Mouse (Mus musculus) cerebellum, adult 11 months (tissue): ENCODE measurements around the gene Alg2.

Experiments used
- DNase-seq: peaks from one replicate; pipeline ENCODE4 v3.0.0; 2022

Gene Alg2

DNA sequence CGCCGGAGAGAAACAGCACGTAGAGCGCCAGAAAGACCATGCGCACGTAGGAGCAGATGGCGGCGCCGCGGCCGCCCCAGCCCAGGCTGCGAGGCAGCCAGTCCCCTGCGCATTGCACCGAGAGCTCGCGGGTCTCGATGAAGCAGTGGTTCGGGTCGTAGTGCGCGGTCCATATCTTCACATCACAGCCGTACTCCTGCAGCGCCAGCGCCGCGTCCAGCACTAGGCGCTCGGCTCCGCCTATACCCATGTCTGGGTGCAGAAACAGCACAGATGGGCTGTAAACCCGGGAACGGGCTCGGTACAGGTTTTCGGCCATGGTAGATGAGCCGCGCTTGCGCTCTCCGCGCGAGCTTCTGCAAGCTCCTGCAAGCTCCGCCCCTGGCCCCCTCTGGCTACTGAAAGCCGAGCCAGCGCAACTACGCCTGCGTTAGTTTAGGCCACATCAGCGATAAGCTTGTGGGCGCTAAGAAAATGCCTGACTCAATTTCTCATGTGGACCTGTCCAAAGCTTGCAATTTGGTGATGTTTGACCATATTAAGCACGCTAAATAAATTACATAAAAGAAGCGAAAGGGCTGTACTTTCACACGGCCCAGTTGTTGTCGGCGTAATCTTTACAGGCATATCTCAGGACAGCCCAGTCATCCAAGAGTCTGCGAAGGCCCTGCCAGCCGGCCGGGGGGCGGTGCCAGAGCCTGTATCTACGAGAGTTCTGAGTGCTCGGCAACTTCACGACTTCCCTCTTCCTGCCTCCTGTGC is at the start of gene Alg2, which contains the start of gene Sec61b:
Gene Alg2, minus strand, starts transcription at position 366 of the 762 bp plus-strand sequence.
Gene Sec61b, plus strand, starts transcription at position 691 of the 762 bp plus-strand sequence.
- peak; percentile 98 for DNase-seq

DNA sequence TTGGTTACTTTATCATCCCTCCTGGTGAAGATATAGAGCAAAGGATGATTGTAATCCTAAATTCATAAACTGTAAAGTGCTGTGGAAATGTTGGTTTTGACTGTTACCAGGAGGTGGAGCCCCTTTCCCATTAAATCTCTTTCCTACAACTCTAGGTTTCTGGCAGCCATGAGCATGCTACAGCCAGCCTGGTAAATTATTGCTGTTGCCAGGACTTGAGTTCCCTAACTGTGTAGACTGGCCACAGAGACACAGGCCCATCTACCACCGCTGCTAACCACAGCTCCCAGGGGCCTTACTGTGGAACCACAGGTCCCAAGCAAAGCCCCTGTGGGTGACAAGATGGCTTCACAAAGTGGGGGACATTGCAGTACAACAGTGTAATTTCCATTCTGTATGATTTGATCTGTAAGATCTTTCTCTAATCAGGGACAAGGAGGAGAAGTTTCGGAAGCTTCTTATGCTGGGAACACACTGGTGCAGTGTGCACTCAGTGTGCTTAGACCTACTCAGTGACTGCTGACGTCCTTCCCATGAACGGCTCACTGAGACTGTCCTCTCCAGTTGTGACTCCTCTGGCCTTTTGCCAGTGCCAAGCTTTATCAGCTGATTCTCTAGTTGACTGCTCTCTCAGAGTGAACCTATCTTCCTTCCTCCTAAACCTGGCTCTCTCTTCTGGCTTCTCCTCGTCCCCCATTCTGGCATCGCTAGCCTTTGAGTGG is 47.9 kb upstream of the Alg2 start:
- DNase-seq = peak; percentile 8

- DNase-seq = no peak
Observed at GRCm38 (mm10) chr4:47520076-47520475, 45.9 kb upstream of the Alg2 start.

DNA sequence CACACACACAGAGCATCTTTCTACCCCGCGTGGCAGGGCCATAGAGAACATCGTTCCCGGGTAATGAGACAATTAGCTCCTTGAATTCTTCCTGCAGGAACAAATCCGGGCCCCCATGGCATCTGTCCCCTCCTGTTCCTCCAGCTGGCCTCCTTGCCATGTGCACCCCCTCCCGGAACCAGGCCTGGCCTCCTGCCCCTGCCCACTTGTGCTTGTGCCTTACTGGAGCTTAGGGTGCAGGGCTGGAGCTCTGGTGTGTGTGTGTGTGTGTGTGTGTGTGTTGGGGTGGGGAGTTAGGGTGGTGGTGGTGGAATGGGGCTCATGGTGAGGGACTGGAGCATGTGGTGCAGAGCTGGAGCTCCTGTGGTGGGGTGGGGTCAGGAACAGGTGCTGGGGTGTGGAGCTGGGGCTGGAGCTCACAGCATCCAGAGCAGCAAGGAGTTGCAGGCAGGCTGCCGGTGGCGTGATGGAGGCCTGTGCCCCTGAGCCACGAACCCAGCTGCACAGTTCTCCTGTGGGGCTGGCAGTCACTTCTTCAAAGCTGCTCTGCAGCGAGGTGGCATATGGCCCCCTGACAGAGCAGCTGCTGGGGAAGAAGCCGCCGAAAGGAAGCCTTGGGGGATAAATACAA is 44.5 kb upstream of the Alg2 start:
- peak; percentile 44 for DNase-seq

GRCm38 (mm10) chr4:47504841-47505517 is 30.8 kb upstream of the Alg2 start:
- no peak for DNase-seq

- DNase-seq = no peak
Observed at GRCm38 (mm10) chr4:47503045-47503444, 28.9 kb upstream of the Alg2 start.

DNA sequence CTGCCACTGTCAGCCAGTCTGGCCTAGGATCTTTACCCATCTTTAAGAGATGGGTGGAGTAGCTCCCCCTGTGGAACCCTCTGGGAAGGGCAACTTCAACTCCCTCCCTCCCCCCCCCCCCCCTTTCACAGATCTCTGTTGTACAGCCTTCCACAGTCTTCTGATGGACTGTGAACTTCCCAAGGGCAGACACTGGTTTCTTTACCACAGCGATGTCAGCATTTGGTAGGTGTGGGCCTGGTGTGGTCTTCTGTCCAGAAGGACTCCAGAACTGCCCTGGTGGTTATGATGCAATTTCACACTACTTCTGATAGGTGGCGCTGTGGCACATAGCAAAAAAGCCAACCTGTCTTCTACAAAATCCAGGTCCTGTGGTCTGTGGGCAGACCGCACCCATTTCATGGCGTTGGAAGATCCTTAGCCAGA is 28.4 kb upstream of the Alg2 start:
- DNase-seq = peak; percentile 42

- no peak for DNase-seq
Observed at GRCm38 (mm10) chr4:47499121-47499545, 25.0 kb upstream of the Alg2 start.

DNA sequence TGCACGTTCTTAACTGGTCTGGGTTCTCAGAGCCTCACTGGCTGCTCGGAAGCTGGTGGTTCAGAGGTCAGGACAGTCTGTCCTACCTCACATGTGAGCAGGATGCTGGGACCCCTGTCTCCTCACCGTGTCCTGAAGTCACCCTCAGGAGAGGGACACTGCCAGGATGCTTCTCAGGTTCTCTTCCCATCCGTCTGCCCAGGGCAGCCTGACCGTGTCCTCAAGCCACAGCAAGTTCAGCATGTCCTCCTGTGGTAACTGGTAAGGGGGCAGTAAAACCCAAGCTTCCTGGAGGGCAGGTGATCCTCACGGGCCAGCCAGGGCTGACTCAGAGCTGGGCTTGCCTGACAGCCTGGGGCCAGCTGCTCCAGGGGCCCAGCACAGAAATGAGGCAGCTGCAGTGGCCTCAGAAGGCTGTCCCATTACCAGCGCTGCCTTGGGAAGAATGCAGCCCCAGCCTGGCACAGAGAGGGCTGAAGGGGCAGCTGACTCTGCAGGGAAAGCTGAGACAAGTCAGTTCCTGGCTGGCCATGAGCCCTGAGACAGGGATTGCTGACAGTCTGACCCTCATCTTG is 23.8 kb upstream of the Alg2 start:
- no peak for DNase-seq

DNA sequence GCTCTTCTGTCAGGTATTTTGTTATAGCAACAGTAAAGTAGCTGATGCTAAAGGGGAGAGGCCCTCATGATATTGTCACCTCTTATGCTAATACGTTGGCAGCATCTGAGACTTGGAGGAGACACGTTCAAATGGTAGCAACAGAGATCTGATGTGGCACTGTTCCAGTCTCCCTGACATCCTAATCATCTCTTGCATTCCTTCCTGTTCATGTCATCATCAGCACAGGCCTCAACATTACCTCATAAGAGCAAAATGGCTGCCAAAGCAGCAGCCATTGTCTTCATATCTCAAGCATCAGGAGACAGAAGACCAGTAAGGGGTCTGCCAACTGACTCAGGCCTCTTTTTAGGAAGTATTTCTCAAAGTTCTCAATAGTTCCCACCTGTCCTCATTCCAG is 20.6 kb upstream of the Alg2 start:
- DNase-seq = no peak

GRCm38 (mm10) chr4:47494137-47494536 is 20.0 kb upstream of the Alg2 start:
- DNase-seq = no peak

DNA sequence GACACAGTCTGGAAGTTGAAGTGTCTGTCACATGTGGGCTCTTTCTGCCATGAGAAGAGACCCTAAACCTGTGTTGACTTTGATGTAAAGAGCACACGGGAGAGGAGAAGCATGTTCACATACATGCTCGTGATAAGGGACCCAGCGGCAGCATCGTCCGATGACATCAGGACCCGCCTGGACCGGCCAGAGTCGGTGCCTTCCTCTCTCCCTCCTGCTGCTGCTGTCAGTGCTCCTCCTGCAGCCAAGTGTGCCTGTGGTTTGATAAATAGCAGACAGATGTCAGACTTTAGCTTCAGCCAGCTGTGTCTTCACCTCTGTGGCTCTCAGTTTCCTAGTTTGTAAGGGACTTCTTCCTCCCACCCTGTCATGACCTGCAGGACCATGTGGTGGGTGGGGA is 19.3 kb upstream of the Alg2 start:
- DNase-seq = no peak

- DNase-seq = no peak
Observed at GRCm38 (mm10) chr4:47492311-47493086, 18.4 kb upstream of the Alg2 start.

- no peak for DNase-seq
Observed at GRCm38 (mm10) chr4:47491243-47491642, 17.1 kb upstream of the Alg2 start.

GRCm38 (mm10) chr4:47480576-47480975 is 6.4 kb upstream of the Alg2 start:
- no peak for DNase-seq

DNA sequence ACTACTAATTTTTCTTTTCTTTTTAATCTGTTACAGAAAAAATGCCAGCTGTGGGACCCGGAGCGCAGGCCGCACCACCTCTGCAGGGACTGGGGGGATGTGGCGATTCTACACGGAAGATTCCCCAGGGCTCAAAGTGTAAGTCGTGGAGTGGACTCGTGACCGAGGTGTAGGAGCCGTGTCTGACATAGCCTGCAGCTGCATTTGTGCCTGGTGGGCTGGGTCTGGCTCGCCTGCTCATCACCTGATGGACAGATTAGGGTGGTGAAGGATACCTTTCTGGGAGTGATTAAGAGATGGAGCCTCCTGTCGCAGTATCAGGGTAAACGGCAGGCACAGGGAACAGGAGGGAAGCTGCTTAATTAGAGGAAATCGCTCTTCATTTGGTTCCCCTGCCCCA is 6.0 kb upstream of the Alg2 start:
- DNase-seq = no peak

DNA sequence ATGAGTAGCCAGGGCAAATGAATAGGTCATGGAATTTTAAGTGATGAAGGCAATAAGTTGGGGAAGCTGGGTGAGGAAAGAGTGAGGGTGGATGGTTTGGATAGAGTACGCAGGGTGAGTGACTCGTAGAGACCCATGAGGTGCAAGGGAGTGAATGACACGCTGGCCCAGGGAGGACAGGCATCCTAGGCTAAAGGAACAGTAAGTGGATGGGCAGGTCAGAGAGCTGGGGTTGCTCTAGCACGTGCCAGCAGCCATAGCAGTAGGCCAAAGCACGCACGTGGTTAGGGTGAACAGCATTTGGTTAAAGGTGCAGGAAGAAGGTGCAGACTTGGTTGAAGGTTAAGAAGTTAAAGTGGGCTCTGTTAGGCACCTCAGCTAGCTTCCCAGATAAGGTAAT is 3.4 kb upstream of the Alg2 start:
- no peak for DNase-seq

- DNase-seq = no peak
Observed at GRCm38 (mm10) chr4:47474730-47475643, 854 bp upstream of the Alg2 start.

GRCm38 (mm10) chr4:47473586-47473967 is 556 bp downstream of the Alg2 start:
- no peak for DNase-seq

- DNase-seq = no peak
Observed at GRCm38 (mm10) chr4:47467196-47467595, 6.9 kb downstream of the Alg2 start.
